Mouse (Mus musculus) small intestine, adult 2 months (tissue): Measurements from ENCODE around the gene Tfam.

Experiments
- CTCF ChIP-seq: fragments of 200-500 bp; IDR thresholded peaks from 2 replicates; pipeline ENCODE4 v1.5.1; 2012; ENCODE audit warnings: low read depth, mild to moderate bottlenecking, control low read depth, inconsistent platforms, low read length, moderate library complexity, mixed read lengths; ENCODE audit not compliant: insufficient replicate concordance, insufficient read length; ENCODE audit errors: extremely low read depth
- POLR2A ChIP-seq: fragments of 200-500 bp; IDR thresholded peaks from 2 replicates; pipeline ENCODE4 v1.6.1; 2012; ENCODE audit warnings: low read depth, mild to moderate bottlenecking, control low read depth, inconsistent platforms, low read length, moderate library complexity

- TF ChIP-seq POLR2A (no peak), CTCF (no peak)
Observed at GRCm38 (mm10) chr10:71249086-71249880, 11.2 kb upstream of the Tfam start.
